Mouse (Mus musculus): ENCODE measurements at regions not wholly inside any gene's neighbourhood (a gene's known extent, or its start where the extent isn't known, plus 50 kb on each side); places are given as distances from the start of the nearest gene placed in this dataset.
A peak's percentile ranks its signal among the peaks of the same experiment; 100 is the strongest.

- WGBS, result 89% methylated on average over 2 of the region's 2 CpGs
- H3K36me3 ChIP-seq (ENCODE audit: insufficient read depth, low read length), result no peaks in the 10 kb centered on the region
- no peak overlapping the region for H3K4me3 ChIP-seq (ENCODE audit: low read depth, low read length)
- H3K9ac ChIP-seq (replicated peaks; ENCODE audit: low read length, poor library complexity, severe bottlenecking), result no peak overlapping the region
- no peaks in the 10 kb centered on the region for H3K9me3 ChIP-seq (ENCODE audit: low read length)
- ATAC-seq (ENCODE audit: low FRiP score), result no peak
- H3K27ac ChIP-seq (ENCODE audit: low read depth, low read length), result no peak overlapping the region
- no peak overlapping the region for H3K4me2 ChIP-seq (ENCODE audit: low read depth, low read length, poor library complexity, severe bottlenecking)
- no peak for DNase-seq (ENCODE audit: low spot score)
- no peaks in the 10 kb centered on the region for H3K27me3 ChIP-seq (ENCODE audit: insufficient read depth, low read length)
- H3K4me1 ChIP-seq (ENCODE audit: insufficient read depth, low read length), result no peaks in the 10 kb centered on the region
- TF ChIP-seq CTCF (IDR thresholded peaks at IDR 0.05), result no peak
Observed at GRCm38 (mm10) chr16:86340311-86340710, 438.7 kb upstream of the Adamts5 start.

- Histone ChIP-seq H3K9ac (replicated peaks; ENCODE audit: low read length, poor library complexity, severe bottlenecking) (no peak overlapping the region), H3K4me1 (ENCODE audit: insufficient read depth, low read length) (no peaks in the 10 kb centered on the region), H3K4me3 (ENCODE audit: low read depth, low read length) (no peak overlapping the region), H3K4me2 (ENCODE audit: low read depth, low read length, poor library complexity, severe bottlenecking) (no peak overlapping the region), H3K27me3 (ENCODE audit: insufficient read depth, low read length) (no peaks in the 10 kb centered on the region), H3K27ac (ENCODE audit: low read depth, low read length) (no peak overlapping the region), H3K9me3 (ENCODE audit: low read length) (no peaks in the 10 kb centered on the region), H3K36me3 (ENCODE audit: insufficient read depth, low read length) (no peaks in the 10 kb centered on the region)
- WGBS, result 89% methylated on average over 2 of the region's 2 CpGs
- no peak for TF ChIP-seq CTCF (IDR thresholded peaks at IDR 0.05)
- DNase-seq (ENCODE audit: low spot score) (no peak), ATAC-seq (ENCODE audit: low FRiP score) (no peak)
Observed at GRCm38 (mm10) chr16:86325406-86325805, 423.8 kb upstream of the Adamts5 start.

GRCm38 (mm10) chr16:86318898-86319297 lies 417.3 kb upstream of the Adamts5 start:
- Histone ChIP-seq H3K9me3 (ENCODE audit: low read length) (no peaks in the 10 kb centered on the region), H3K36me3 (ENCODE audit: insufficient read depth, low read length) (no peaks in the 10 kb centered on the region), H3K27me3 (ENCODE audit: insufficient read depth, low read length) (no peaks in the 10 kb centered on the region), H3K4me2 (ENCODE audit: low read depth, low read length, poor library complexity, severe bottlenecking) (no peak overlapping the region), H3K4me1 (ENCODE audit: insufficient read depth, low read length) (no peaks in the 10 kb centered on the region), H3K4me3 (ENCODE audit: low read depth, low read length) (no peak overlapping the region), H3K9ac (replicated peaks; ENCODE audit: low read length, poor library complexity, severe bottlenecking) (no peak overlapping the region), H3K27ac (ENCODE audit: low read depth, low read length) (no peak overlapping the region)
- ATAC-seq (ENCODE audit: low FRiP score) (no peak), DNase-seq (ENCODE audit: low spot score) (no peak)
- no peak for TF ChIP-seq CTCF (IDR thresholded peaks at IDR 0.05)
- WGBS, result 76% methylated on average over 2 of the region's 2 CpGs

- no peak for ATAC-seq (ENCODE audit: low FRiP score)
Observed at GRCm38 (mm10) chr16:86309696-86310095, 408.1 kb upstream of the Adamts5 start.

GRCm38 (mm10) chr16:86303869-86304268 lies 402.2 kb upstream of the Adamts5 start:
- no peak overlapping the region for H3K9ac ChIP-seq (replicated peaks; ENCODE audit: low read length, poor library complexity, severe bottlenecking)
- H3K4me1 ChIP-seq (ENCODE audit: insufficient read depth, low read length), result no peaks in the 10 kb centered on the region
- H3K36me3 ChIP-seq (ENCODE audit: insufficient read depth, low read length), result no peaks in the 10 kb centered on the region
- H3K27ac ChIP-seq (ENCODE audit: low read depth, low read length), result no peak overlapping the region
- no peaks in the 10 kb centered on the region for H3K27me3 ChIP-seq (ENCODE audit: insufficient read depth, low read length)
- no peak for ATAC-seq (ENCODE audit: low FRiP score)
- no peak for TF ChIP-seq CTCF (IDR thresholded peaks at IDR 0.05)
- no peak overlapping the region for H3K4me2 ChIP-seq (ENCODE audit: low read depth, low read length, poor library complexity, severe bottlenecking)
- 95% methylated on average over 2 of the region's 2 CpGs for WGBS
- H3K4me3 ChIP-seq (ENCODE audit: low read depth, low read length), result no peak overlapping the region
- DNase-seq (ENCODE audit: low spot score), result no peak
- H3K9me3 ChIP-seq (ENCODE audit: low read length), result no peaks in the 10 kb centered on the region

More at GRCm38 (mm10) chr16:86309696-86310095, 408.1 kb upstream of the Adamts5 start:
- H3K27me3 ChIP-seq (ENCODE audit: insufficient read depth, low read length), result no peaks in the 10 kb centered on the region
- no peaks in the 10 kb centered on the region for H3K9me3 ChIP-seq (ENCODE audit: low read length)
- DNase-seq (ENCODE audit: low spot score), result no peak
- H3K9ac ChIP-seq (replicated peaks; ENCODE audit: low read length, poor library complexity, severe bottlenecking), result no peak overlapping the region
- TF ChIP-seq CTCF (IDR thresholded peaks at IDR 0.05), result no peak
- no peak overlapping the region for H3K27ac ChIP-seq (ENCODE audit: low read depth, low read length)
- WGBS, result 71% methylated on average over 2 of the region's 2 CpGs
- H3K4me3 ChIP-seq (ENCODE audit: low read depth, low read length), result no peak overlapping the region
- H3K36me3 ChIP-seq (ENCODE audit: insufficient read depth, low read length), result no peaks in the 10 kb centered on the region
- no peak overlapping the region for H3K4me2 ChIP-seq (ENCODE audit: low read depth, low read length, poor library complexity, severe bottlenecking)
- no peaks in the 10 kb centered on the region for H3K4me1 ChIP-seq (ENCODE audit: insufficient read depth, low read length)

- Histone ChIP-seq H3K4me1 (ENCODE audit: insufficient read depth, low read length) (no peaks in the 10 kb centered on the region), H3K9ac (replicated peaks; ENCODE audit: low read length, poor library complexity, severe bottlenecking) (no peak overlapping the region), H3K36me3 (ENCODE audit: insufficient read depth, low read length) (no peaks in the 10 kb centered on the region), H3K4me3 (ENCODE audit: low read depth, low read length) (no peak overlapping the region), H3K27ac (ENCODE audit: low read depth, low read length) (no peak overlapping the region), H3K9me3 (ENCODE audit: low read length) (no peaks in the 10 kb centered on the region), H3K4me2 (ENCODE audit: low read depth, low read length, poor library complexity, severe bottlenecking) (no peak overlapping the region), H3K27me3 (ENCODE audit: insufficient read depth, low read length) (no peaks in the 10 kb centered on the region)
- WGBS, result 63% methylated on average over 3 of the region's 3 CpGs
- peak; percentile 65 for TF ChIP-seq CTCF (IDR thresholded peaks at IDR 0.05)
- peak; percentile 26 for DNase-seq (ENCODE audit: low spot score)
- no peak; the same call in 1 of the 2 replicates for ATAC-seq (ENCODE audit: low FRiP score)
Observed at GRCm38 (mm10) chr16:86302451-86303145, 401.0 kb upstream of the Adamts5 start.

All from midbrain, postnatal 0 days (tissue).